Mouse (Mus musculus): ENCODE measurements at regions not wholly inside any gene's neighbourhood (a gene's known extent, or its start where the extent isn't known, plus 50 kb on each side); places are given as distances from the start of the nearest gene placed in this dataset.

GRCm38 (mm10) chr1:57204331-57204730, 173.1 kb upstream of the 1700066M21Rik start:
- ATAC-seq (ENCODE audit: low FRiP score) (no peak), DNase-seq (ENCODE audit: low spot score) (no peak)
- Histone ChIP-seq H3K27ac (ENCODE audit: low read depth, low read length) (no peak overlapping the region), H3K36me3 (ENCODE audit: control insufficient read depth, insufficient read depth, low read length) (no peaks in the 10 kb centered on the region), H3K4me2 (replicated peaks; ENCODE audit: low read depth, low read length) (no peak overlapping the region), H3K9ac (ENCODE audit: low read depth, low read length) (no peak overlapping the region), H3K27me3 (ENCODE audit: control insufficient read depth, insufficient read depth, low read length) (no peaks in the 10 kb centered on the region), H3K4me1 (replicated peaks; ENCODE audit: control insufficient read depth, insufficient read depth, low read length) (no peaks in the 10 kb centered on the region), H3K9me3 (ENCODE audit: control insufficient read depth, low read length) (no peaks in the 10 kb centered on the region), H3K4me3 (ENCODE audit: low read depth, low read length) (no peak overlapping the region)
- 72% methylated on average over 3 of the region's 3 CpGs for WGBS

- Histone ChIP-seq H3K4me3 (ENCODE audit: low read depth, low read length) (no peak overlapping the region), H3K36me3 (ENCODE audit: control insufficient read depth, insufficient read depth, low read length) (no peaks in the 10 kb centered on the region), H3K9ac (ENCODE audit: low read depth, low read length) (no peak overlapping the region), H3K4me2 (replicated peaks; ENCODE audit: low read depth, low read length) (no peak overlapping the region), H3K27me3 (ENCODE audit: control insufficient read depth, insufficient read depth, low read length) (no peaks in the 10 kb centered on the region), H3K27ac (ENCODE audit: low read depth, low read length) (no peak overlapping the region), H3K4me1 (replicated peaks; ENCODE audit: control insufficient read depth, insufficient read depth, low read length) (no peaks in the 10 kb centered on the region), H3K9me3 (ENCODE audit: control insufficient read depth, low read length) (no peaks in the 10 kb centered on the region)
- DNase-seq (ENCODE audit: low spot score): peak; percentile 86
- WGBS: 13% methylated on average over 9 of the region's 9 CpGs
- ATAC-seq (ENCODE audit: low FRiP score): peak; percentile 71
Observed at GRCm38 (mm10) chr1:57205198-57205987, 172.0 kb upstream of the 1700066M21Rik start.

DNA sequence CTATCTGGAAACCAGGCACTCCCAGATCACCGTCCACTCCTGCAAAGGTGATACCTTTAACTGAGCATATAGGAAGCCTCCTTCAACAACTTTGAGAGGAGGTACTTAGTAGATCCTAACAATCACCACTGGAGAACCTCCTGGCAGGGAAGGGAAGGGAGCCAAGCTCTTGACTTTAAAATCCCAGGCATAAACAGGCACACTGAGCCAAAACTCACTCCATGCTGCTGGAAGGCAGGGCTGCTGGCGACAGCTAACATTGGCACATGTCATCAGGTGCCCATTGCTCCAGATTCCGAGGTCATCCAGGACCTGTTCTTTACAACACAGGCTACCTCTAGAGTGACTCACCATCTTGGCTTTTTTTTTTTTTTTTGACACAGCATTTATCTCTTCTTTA, 170.9 kb upstream of the 1700066M21Rik start:
- no peaks in the 10 kb centered on the region for H3K27me3 ChIP-seq (ENCODE audit: control insufficient read depth, insufficient read depth, low read length)
- H3K9me3 ChIP-seq (ENCODE audit: control insufficient read depth, low read length): no peaks in the 10 kb centered on the region
- no peak overlapping the region for H3K27ac ChIP-seq (ENCODE audit: low read depth, low read length)
- no peak for ATAC-seq (ENCODE audit: low FRiP score)
- no peak overlapping the region for H3K4me2 ChIP-seq (replicated peaks; ENCODE audit: low read depth, low read length)
- 70% methylated on average over 3 of the region's 3 CpGs for WGBS
- DNase-seq (ENCODE audit: low spot score): no peak
- no peak overlapping the region for H3K9ac ChIP-seq (ENCODE audit: low read depth, low read length)
- no peaks in the 10 kb centered on the region for H3K36me3 ChIP-seq (ENCODE audit: control insufficient read depth, insufficient read depth, low read length)
- H3K4me1 ChIP-seq (replicated peaks; ENCODE audit: control insufficient read depth, insufficient read depth, low read length): no peaks in the 10 kb centered on the region
- H3K4me3 ChIP-seq (ENCODE audit: low read depth, low read length): no peak overlapping the region

- Histone ChIP-seq H3K9me3 (ENCODE audit: control insufficient read depth, low read length) (no peaks in the 10 kb centered on the region), H3K36me3 (ENCODE audit: control insufficient read depth, insufficient read depth, low read length) (no peaks in the 10 kb centered on the region), H3K27ac (ENCODE audit: low read depth, low read length) (no peak overlapping the region), H3K4me3 (ENCODE audit: low read depth, low read length) (no peak overlapping the region), H3K9ac (ENCODE audit: low read depth, low read length) (no peak overlapping the region), H3K27me3 (ENCODE audit: control insufficient read depth, insufficient read depth, low read length) (no peaks in the 10 kb centered on the region), H3K4me2 (replicated peaks; ENCODE audit: low read depth, low read length) (no peak overlapping the region), H3K4me1 (replicated peaks; ENCODE audit: control insufficient read depth, insufficient read depth, low read length) (no peaks in the 10 kb centered on the region)
- ATAC-seq (ENCODE audit: low FRiP score) (no peak), DNase-seq (ENCODE audit: low spot score) (no peak)
- WGBS: 14% methylated on average over 1 of the region's 1 CpGs
Observed at GRCm38 (mm10) chr1:57206944-57207343, 170.5 kb upstream of the 1700066M21Rik start.

- no peaks in the 10 kb centered on the region for H3K27me3 ChIP-seq (ENCODE audit: control insufficient read depth, insufficient read depth, low read length)
- 0 out of 2 replicates have a peak, but pooled peaks cover 3% of the 10 kb centered on the region for H3K4me1 ChIP-seq (replicated peaks; ENCODE audit: control insufficient read depth, insufficient read depth, low read length)
- DNase-seq (ENCODE audit: low spot score) (no peak), ATAC-seq (ENCODE audit: low FRiP score) (no peak)
- no peak overlapping the region for H3K9ac ChIP-seq (ENCODE audit: low read depth, low read length)
- H3K36me3 ChIP-seq (ENCODE audit: control insufficient read depth, insufficient read depth, low read length): no peaks in the 10 kb centered on the region
- no peak overlapping the region for H3K27ac ChIP-seq (ENCODE audit: low read depth, low read length)
- WGBS: 87% methylated on average over 9 of the region's 9 CpGs
- H3K4me2 ChIP-seq (replicated peaks; ENCODE audit: low read depth, low read length): no peak overlapping the region
- H3K9me3 ChIP-seq (ENCODE audit: control insufficient read depth, low read length): no peaks in the 10 kb centered on the region
- no peak overlapping the region for H3K4me3 ChIP-seq (ENCODE audit: low read depth, low read length)
Observed at GRCm38 (mm10) chr1:57208415-57208814, 169.0 kb upstream of the 1700066M21Rik start.

GRCm38 (mm10) chr1:57209281-57209680, 168.1 kb upstream of the 1700066M21Rik start:
- no peaks in the 10 kb centered on the region for H3K27me3 ChIP-seq (ENCODE audit: control insufficient read depth, insufficient read depth, low read length)

GRCm38 (mm10) chr1:57211046-57211445, 166.4 kb upstream of the 1700066M21Rik start:
- H3K4me2 ChIP-seq (replicated peaks; ENCODE audit: low read depth, low read length): no peak overlapping the region
- no peaks in the 10 kb centered on the region for H3K9me3 ChIP-seq (ENCODE audit: control insufficient read depth, low read length)
- no peak overlapping the region for H3K4me3 ChIP-seq (ENCODE audit: low read depth, low read length)
- no peaks in the 10 kb centered on the region for H3K36me3 ChIP-seq (ENCODE audit: control insufficient read depth, insufficient read depth, low read length)
- WGBS: 73% methylated on average over 2 of the region's 2 CpGs
- no peak for DNase-seq (ENCODE audit: low spot score)
- ATAC-seq (ENCODE audit: low FRiP score): no peak
- H3K27me3 ChIP-seq (ENCODE audit: control insufficient read depth, insufficient read depth, low read length): no peaks in the 10 kb centered on the region
- no peak overlapping the region for H3K9ac ChIP-seq (ENCODE audit: low read depth, low read length)
- 0 out of 2 replicates have a peak, but pooled peaks cover 3% of the 10 kb centered on the region for H3K4me1 ChIP-seq (replicated peaks; ENCODE audit: control insufficient read depth, insufficient read depth, low read length)
- H3K27ac ChIP-seq (ENCODE audit: low read depth, low read length): no peak overlapping the region

More at GRCm38 (mm10) chr1:57209281-57209680, 168.1 kb upstream of the 1700066M21Rik start:
- H3K4me3 ChIP-seq (ENCODE audit: low read depth, low read length): no peak overlapping the region
- H3K4me2 ChIP-seq (replicated peaks; ENCODE audit: low read depth, low read length): no peak overlapping the region
- H3K9me3 ChIP-seq (ENCODE audit: control insufficient read depth, low read length): no peaks in the 10 kb centered on the region
- 0 out of 2 replicates have a peak, but pooled peaks cover 3% of the 10 kb centered on the region for H3K4me1 ChIP-seq (replicated peaks; ENCODE audit: control insufficient read depth, insufficient read depth, low read length)
- H3K9ac ChIP-seq (ENCODE audit: low read depth, low read length): no peak overlapping the region
- no peak overlapping the region for H3K27ac ChIP-seq (ENCODE audit: low read depth, low read length)
- no peaks in the 10 kb centered on the region for H3K36me3 ChIP-seq (ENCODE audit: control insufficient read depth, insufficient read depth, low read length)
- 78% methylated on average over 2 of the region's 2 CpGs for WGBS
- DNase-seq (ENCODE audit: low spot score) (no peak), ATAC-seq (ENCODE audit: low FRiP score) (no peak)

DNA sequence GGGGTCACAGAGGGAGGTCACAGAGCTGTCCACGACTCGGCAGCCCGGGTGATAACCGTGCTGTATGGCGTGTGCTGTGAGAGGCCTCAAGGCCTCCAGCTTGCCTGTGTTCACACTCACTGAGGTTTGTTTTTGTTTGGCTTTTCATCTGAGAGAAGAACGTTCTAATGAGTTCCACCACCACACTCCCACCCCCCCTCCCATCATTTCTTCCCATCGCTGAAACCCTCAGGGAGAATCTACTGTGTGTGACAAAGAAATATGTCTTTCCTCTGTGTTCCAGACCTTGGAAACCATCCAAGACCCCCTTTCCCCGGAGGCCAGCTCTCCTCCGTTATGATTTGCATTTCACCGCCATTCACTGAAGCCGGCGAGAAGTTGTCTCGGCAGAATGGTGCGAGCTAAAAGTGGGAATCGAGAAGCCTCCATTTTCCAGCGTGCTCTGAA, 164.0 kb upstream of the 1700066M21Rik start:
- no peak overlapping the region for H3K4me3 ChIP-seq (ENCODE audit: low read depth, low read length)
- 44% methylated on average over 16 of the region's 16 CpGs for WGBS
- DNase-seq (ENCODE audit: low spot score) (peak; percentile 32), ATAC-seq (ENCODE audit: low FRiP score) (peak; percentile 63)
- no peaks in the 10 kb centered on the region for H3K36me3 ChIP-seq (ENCODE audit: control insufficient read depth, insufficient read depth, low read length)
- 0 out of 2 replicates have a peak, but pooled peaks cover 5% of the 10 kb centered on the region for H3K4me1 ChIP-seq (replicated peaks; ENCODE audit: control insufficient read depth, insufficient read depth, low read length)
- no peak overlapping the region for H3K9ac ChIP-seq (ENCODE audit: low read depth, low read length)
- H3K9me3 ChIP-seq (ENCODE audit: control insufficient read depth, low read length): no peaks in the 10 kb centered on the region
- no peaks in the 10 kb centered on the region for H3K27me3 ChIP-seq (ENCODE audit: control insufficient read depth, insufficient read depth, low read length)
- no peak overlapping the region for H3K27ac ChIP-seq (ENCODE audit: low read depth, low read length)
- no peak overlapping the region for H3K4me2 ChIP-seq (replicated peaks; ENCODE audit: low read depth, low read length)

DNA sequence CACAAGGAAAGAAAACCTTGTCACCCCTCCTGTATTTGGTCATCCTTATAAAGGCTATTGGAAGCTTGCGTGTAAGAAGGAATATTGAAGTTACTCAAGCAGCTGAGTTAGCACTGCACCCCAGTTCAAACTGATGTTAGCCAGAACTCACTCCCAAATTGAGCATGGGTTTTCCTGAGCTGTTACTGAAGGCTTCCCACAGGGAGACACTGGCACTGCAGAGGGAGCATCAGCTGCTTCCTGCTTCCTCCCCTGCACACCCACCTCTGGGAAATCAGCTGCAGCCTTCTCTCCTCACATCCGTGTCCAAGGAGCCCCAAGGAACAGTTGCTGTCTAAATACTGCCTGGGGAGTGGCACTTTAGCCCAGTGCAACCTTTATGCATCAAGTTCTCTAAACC, 163.2 kb upstream of the 1700066M21Rik start:
- H3K9ac ChIP-seq (ENCODE audit: low read depth, low read length): no peak overlapping the region
- H3K36me3 ChIP-seq (ENCODE audit: control insufficient read depth, insufficient read depth, low read length): no peaks in the 10 kb centered on the region
- peak; percentile 12 for DNase-seq (ENCODE audit: low spot score)
- no peaks in the 10 kb centered on the region for H3K9me3 ChIP-seq (ENCODE audit: control insufficient read depth, low read length)
- WGBS: 60% methylated on average over 2 of the region's 2 CpGs
- H3K4me2 ChIP-seq (replicated peaks; ENCODE audit: low read depth, low read length): no peak overlapping the region
- ATAC-seq (ENCODE audit: low FRiP score): no peak
- H3K27ac ChIP-seq (ENCODE audit: low read depth, low read length): no peak overlapping the region
- no peaks in the 10 kb centered on the region for H3K27me3 ChIP-seq (ENCODE audit: control insufficient read depth, insufficient read depth, low read length)
- H3K4me3 ChIP-seq (ENCODE audit: low read depth, low read length): no peak overlapping the region
- H3K4me1 ChIP-seq (replicated peaks; ENCODE audit: control insufficient read depth, insufficient read depth, low read length): 0 out of 2 replicates have a peak, but pooled peaks cover 5% of the 10 kb centered on the region

Data from hindbrain, embryonic 11.5 days (tissue).